Mouse (Mus musculus) yolk sac, embryonic 10.5 days (tissue): ENCODE measurements at regions not wholly inside any gene's neighbourhood (a gene's known extent, or its start where the extent isn't known, plus 50 kb on each side); places are given as distances from the start of the nearest gene placed in this dataset.

Source experiments
- DNase-seq: peaks from one replicate; pipeline ENCODE4 v3.0.0-alpha.2; 2017; ENCODE audit warnings: low spot score

DNA sequence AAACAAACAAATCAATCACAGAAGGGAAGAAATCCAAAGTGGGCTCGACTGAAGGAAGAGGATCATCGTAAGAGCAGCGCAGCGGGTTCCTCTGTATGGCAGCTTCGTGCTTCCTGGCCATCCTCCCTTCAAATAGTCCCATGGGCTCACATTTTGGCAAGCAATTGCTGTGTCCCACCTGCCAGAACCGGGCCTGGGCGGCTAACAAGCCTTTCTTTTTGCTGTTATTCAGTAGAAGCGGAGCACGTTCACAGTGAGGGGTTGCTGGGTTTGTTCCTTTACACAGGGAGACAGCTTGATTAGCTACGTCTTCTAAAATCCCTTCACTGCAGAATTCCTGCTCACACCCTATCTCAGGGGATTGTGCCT lies 258.6 kb upstream of the Prok2 start:
- DNase-seq = no peak

DNA sequence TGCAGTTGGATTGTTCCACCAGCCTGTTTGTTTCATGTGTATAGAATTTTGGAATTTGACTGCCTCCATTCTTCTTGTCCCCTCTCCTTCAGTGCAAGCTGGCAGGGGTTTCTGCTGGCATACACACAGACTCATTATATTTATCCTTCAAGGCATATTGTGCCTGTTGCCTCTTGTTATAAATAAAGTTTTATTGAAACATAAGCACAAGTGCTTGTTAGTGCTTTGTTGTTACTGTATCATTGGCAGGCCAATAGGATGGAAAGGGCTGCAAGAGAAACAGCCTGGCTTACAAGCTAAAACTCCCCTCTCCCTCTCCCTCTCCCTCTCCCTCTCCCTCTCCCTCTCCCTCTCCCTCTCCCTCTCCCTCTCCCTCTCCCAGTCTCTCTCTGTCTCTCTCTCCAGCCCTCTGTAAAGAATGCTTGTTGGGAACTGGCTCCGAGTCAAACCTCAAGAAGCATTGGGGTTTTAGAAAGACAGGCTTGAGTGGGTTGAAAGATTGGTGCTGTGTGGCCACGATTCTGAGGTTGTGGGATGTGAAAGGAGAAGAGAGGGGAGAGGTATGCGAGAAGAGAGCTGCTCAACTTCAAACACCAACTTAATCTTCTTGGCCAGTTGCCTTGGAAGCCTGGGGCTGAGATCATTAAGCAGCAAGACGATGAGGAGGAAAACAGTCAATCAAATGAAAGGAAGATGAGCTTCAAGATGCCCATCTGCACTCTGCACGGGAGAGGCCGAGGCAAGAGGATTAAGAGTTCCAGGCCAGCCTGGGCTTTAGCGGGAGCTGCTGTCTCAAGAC lies 258.1 kb upstream of the Prok2 start:
- no peak for DNase-seq

DNA sequence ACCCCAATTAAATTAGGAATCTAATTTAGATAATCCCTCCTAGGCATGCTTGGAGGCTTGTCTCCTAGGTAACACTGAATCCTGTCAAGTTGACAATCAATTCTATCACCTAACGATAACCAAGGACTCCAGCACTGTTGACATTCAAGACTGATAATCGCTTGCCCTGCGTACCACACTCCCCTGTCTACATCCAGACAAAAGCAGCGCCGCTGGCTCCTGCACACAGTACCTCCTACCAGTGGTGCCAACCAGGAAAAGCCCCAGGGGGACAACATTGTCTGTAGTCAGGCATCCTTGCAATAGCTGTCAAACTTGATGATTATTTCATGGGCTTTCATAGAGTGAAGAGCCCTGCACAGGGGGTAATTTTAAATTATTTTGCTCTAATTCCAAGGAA lies 253.4 kb upstream of the Prok2 start:
- no peak for DNase-seq

DNA sequence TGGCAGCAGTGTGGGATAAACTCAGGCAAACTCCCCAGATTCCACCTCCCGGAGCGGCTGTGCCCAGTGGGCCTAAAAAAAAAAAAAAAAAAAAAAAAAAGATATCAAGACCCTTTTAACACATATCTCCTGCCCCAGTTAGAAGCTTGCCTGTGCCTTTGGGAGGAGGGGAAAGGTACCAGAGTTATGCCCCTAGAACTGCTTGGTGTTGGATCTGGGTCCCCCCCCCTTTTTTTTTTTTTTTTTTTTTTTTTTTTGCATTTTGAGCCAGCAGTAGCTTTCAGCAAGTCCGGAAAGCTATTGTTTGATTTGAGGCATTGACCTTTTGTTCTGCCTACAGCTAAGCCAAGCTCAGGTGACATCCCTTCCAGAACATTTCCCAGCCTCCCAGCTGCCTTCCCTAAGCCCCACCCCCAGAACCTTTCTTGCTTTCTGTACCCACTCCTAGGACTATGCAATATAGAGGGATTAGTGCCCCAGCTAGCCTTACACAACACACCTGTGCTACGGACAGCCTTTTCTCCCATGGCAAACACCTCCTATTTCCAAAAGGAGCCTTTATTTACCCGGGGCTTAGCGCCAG lies 252.1 kb upstream of the Prok2 start:
- no peak for DNase-seq

DNA sequence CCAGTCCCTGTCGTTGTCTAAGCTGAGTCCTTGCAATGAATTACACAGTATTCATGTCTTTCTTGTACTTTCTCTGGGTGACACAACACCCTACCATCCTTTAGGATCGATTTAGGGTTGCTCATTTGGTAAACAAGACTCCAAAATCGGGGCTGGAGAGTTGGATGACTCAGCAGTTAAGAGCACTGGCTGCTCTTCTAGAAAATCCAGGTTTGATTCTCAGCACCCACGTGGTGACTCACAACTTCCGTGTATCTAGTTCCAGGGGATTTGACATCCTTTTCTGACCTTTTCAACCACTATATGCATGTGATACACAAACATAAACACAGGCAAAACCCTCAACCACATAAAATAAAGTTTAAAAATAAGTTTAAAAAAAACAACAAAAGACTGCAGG lies 250.0 kb upstream of the Prok2 start:
- DNase-seq = no peak

DNA sequence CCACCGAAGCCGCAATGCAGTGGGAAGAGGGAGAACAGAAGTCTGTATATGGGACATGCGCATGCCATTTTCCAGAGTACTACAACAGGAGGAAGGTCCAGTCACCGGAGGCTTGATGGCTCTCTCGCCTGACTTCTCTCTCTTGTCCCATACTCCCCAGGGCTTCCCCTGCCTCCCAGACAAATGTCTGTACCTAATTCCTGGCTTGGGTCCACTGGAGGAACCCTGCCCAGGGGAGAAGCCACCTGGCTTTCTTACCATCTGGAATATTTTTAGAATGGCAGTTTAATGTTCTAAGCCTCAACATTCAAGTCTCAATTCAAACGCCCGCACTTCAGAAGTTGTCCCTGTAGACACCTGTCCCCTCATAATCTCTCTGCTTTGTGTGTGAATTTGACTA lies 249.3 kb upstream of the Prok2 start:
- no peak for DNase-seq

DNA sequence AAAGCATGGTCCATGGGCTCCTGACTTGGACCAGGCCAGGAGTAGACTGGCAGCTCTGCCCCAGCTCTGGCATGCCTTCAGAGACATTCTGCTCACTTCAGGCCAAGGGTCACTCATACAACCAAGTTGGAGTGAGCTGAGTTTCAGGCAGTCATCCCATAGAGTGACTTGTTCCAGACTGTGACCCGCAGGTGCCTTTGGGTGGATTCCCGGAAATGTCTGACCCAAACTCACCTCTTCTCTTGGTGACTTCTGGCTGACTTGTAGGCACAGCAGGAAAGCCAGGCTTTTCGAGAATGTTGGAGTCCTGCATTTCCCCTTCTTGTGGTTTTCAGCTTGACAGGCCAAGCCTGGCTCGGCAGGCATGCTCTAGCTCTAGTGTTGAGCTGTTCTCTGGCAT lies 248.3 kb upstream of the Prok2 start:
- no peak for DNase-seq

DNA sequence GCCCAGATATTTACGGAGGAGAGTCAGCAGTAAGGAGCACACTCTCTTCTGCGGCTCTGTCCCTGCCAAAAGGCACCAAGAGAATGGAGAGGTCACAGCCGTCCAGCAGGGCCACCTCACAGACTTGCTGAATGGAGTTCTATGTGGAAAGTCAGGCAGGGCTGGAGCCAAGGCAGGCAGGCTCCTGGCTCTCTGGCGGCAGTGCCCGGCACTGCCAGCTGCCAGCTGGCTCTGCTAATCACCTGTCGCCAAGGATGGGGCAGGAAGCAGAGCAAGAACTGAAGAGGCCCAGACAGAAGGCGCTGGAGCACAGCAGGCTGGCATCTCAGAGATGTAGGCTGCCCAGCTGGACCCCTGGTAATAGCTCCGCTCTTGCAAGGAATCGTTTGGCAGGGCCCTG lies 245.2 kb upstream of the Prok2 start:
- no peak for DNase-seq

DNA sequence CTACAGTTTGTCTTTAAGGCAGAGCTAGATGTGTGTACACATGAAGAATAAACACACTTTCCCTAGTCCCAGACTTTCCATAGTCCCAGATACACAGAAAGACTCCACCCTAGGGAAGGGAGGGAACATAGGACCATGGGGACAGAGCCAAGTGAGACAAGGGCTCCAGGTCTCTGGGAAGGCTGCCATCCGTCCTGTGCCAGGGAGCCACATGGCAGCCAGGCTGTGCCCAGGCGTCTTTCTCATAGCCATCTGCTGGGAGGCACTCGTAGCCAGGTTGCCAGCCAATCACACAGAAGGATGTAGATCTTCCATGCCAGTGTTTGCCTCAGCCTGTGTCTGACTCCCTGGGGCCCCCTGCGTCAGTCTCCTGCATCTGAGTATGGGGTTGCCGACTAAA lies 242.7 kb upstream of the Prok2 start:
- no peak for DNase-seq

DNA sequence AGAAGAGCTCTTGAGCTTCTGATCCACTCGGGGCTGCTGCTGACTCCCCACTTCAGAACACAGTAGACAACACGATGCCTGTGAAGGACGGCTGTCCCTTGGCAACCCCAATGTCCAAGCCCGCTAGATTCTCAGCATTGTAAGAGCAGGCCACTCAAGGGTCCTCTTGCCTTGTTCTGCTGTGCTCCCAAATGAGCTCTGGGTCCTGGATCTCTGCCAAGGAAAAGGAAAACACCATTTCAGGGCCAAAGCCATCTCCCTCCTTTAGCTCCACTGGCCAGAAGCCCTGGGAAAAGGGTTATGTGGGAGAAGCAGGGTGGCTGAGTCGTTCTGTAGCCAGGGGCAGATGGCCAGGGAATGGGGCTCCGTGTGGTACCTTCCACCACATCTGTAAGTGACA lies 241.3 kb upstream of the Prok2 start:
- no peak for DNase-seq

DNA sequence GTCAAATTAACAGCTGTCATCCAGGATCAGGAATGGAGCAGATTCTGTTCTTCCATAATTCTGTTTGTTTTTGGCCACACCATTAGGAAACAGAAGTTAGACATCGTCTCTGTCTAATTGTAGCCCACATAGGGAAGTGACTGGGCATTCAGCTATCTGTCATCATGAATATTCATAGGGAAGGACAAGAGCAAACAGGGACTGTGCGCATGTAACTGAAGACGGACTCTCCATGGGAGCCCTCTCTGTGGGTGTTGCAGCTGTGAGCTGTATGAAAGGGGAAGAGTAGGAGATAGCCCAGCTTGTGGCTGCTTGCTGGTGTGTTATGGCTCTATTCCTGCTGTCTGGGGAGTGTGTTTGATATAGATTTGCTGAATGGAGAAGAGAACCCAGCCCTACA lies 238.3 kb upstream of the Prok2 start:
- no peak for DNase-seq

DNA sequence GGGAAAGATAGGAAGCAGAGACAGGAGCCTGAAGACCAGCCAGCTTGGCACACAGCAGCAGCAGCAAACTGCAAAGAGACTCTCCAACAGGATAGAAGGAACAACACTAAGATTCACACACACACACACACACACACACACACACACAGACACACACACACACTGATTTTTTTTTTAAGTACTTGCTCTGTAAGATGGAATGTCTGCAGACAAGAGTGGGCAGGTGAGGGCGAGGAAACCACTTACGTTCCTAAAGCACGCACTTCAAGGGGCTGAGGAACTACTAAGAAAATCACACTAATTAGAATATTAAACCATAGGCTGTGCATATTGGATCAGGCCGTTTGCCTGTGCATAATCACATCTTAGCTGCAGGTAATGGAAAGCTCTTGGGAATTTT lies 237.8 kb upstream of the Prok2 start:
- no peak for DNase-seq

DNA sequence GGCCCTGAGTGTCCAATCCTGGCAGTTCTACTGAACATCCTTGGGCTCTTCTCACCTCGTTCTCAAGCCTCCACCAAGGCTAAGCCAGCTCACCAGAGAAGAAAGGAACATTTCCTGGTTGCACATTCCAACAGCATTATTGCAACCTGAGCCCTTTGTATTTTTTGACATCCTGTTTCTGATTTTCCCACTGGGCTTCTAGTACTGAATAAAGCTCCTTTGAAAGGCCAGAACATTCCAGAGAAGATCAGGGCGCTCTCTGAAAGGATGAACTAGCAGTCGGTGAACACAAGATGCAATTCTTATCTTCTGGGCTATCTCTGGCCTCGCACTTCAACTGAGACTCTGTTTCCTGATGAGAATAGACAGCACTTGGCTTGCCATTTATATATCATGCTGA lies 233.2 kb upstream of the Prok2 start:
- DNase-seq = no peak

DNA sequence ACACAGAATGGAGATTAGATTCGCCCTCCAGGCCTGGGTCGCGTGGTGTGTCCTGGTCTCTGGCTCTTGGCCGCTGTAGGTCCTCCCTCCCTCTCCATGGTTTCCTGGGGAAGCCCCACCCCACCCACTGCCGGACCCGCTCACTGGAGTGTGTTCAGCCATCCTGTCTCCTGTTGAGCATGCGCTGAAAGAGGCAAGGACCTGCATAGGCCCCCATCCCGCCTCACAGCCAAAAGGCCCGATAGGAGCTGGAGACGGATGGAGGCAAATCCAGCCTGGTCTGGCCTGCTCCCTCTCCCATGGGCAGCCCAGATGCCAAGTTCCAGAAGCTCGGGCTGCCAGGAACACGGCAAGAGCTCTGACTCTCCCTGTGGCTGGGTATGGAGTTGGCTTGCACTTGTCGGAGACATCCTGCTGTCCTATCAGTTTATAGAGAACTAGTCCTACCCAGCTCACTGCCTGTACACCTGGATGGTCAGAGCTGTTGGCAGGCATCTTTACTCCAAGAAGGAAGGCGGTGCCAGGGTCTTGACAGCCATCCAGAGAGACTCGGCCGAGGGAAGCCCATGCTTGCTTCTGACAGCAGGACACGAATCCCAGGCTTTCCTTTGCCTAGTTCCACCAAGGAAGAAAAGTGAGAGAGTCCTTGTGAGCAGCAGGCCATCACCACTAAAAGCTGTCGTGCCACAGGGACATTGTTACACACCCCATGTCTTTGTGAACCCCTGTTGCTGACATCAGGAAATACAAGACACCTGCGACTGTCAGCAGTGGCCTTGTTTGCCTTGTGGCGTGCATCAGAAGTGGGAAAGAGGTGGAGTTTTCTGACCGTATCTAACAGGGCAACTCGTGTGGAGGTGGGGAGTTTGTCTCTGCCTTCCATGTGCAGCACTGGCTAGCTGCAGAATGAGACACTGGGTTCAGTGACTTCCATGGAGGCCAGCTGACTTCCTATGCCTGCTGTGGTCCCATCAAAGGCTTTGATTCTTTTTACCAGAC lies 228.9 kb upstream of the Prok2 start:
- no peak for DNase-seq

DNA sequence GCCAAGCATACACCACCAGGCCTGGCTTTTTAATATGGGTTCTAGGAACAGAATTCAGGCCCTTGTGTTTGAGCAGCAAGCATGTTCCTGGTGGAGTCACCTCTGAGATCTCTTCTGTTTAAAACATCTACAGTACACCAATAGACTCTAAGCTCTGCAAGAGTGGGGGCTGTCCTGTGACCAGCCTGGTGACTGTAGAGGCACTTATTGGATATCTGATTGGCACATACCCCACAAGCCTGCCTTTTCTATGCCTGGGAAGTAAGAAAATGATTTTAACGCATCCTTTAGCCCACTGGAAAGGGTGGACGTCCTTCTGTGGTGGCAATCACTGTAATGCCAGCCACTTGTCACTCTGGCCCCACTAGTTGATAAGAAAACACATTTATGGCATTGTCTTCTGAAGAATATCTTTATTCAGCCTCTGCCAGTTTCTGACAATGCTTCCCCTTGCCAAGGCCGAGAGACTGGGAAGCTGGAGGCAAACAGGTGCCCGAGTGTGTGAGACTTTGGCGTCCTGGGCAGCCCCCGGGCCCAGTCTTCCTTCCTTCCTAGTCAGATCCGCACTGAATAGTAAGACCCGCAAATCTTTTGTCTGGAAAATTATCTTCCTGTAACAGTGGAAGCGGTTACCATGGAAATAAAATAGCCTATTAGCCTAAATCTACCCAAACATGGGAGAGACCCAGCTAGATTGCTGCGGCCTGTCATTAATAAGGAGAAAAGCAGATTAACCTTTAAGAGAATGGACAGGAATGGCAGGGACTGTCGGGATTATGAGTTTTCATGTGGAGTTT lies 228.0 kb upstream of the Prok2 start:
- DNase-seq = no peak

DNA sequence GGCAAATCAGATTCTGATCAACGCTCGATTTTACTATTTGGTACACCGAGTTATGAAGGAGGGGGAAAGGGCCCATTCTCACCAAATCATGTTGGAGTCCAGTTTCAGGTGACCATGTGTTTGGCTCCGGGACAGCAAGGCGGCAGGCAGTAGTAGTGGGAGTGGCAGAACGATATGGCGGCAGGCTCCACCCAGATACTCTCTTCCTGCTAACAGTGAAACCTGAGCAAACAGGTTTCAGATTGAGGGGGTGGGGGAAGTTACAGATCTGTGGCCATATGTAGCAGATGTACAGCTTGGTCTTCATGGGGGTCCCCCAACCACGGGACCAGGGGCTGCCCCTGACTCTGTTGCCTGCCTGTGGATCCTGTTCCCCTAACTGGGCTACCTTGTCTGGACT lies 224.6 kb upstream of the Prok2 start:
- no peak for DNase-seq

DNA sequence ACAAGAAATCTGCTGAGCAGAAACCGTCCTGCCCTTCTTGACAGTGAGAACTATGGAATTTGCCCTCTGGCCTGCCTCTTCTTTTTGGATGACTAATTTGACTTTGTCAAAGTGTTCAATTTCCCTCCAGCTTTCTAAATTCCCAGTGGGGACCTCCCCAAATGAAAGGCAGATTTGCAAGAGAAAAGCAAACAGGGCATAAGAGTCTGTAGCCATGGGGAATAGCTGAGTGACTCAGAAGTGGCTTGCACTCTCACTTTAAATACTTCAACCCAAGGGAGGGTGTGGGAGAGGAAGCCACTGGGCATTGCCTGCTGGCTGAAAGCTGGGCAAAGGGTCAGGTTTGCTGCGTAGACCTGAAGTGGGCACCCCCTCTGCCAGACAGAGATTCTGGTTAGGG lies 220.7 kb upstream of the Prok2 start:
- DNase-seq = no peak

DNA sequence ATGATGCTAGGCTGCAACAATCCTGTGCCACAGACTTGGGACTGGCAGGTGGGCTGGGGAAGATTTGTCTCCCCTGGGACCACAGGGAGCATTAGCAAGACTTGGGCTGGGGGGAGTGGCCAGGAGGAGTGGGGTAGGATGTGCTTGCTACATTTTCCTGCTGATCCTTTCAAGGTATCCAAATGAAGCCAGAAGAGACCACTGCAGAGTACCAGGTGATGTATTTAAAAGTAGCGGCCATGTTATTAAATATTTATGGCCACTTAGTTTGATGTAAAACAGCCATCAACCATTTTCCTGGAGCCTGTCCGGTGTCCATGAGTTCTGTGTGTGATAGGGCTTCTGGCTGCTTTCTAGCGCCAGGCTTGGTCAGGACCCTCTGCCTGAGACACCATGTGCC lies 220.3 kb upstream of the Prok2 start:
- no peak for DNase-seq

DNA sequence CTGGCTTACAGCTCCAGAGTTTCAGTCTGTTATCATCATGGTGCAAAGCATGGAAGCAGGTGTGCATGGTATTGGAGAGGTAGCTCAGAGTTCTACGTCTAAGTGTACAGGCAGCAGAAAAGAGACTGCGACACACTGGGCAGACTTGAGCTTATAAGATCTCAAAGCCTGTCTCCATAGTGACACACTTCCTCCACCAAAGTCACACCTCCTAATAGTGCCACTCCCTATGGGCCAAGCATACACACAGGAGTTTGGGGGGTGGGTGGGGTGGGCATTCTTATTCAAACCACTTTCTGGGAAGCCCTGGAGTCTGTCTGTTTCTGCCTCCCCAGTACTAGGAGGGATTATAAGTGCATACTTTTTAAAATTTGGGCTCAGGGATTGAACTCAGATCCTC lies 219.5 kb upstream of the Prok2 start:
- no peak for DNase-seq

DNA sequence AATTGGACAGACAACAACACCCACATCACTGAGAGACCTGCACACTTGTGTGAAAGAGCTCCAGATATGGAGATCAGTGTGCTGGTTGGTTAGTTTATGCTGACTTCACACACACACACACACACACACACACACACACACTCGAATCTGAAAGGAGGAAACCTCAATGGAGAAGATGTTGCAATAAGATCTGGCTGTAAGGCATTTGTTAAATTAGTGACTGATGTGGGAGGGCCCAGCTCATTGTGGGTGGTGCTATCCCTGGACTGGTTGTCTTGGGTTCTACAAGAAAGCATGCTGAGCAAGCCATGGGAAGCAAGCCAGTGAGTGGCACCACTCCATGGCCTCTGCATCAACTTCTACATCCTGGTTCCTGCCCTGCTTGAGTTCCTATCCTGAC lies 216.8 kb upstream of the Prok2 start:
- DNase-seq = no peak

DNA sequence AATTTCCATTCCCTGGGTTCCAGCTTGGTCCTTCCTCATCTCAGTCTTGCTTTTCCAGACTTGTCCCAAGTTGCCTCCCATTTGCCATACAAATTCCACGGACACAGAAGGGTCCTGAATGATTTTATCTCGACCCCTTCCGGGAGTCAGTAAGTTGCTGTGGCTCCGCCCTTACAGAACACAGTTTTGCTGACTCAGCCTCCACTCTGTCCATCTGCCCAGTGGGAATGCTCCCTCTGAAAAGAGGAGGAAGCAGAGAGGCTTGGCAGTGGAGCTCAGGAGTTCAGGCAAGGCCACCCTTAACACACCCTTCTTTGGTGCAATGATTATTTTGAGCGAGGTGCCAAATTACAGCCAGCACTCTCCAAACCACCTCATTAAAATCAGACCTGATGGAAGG lies 213.9 kb upstream of the Prok2 start:
- no peak for DNase-seq

DNA sequence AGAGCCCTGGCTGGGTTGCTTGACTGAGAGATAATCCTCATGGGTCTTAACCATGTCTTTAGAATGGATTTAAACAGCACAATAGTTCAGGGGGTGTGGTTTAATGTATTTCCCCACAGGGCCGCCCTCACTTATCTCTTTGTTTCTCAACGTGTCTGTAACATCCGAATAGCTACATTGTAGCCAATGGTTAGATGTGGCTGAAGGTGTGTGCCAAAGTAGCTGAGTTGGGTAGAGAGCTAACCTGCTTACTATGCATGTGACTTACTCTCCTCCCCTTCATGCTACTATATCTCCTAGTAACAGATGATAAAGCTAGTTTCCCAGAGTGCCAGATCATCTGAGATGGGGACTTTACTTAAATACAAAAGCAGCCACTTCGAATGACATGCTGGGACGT lies 213.2 kb upstream of the Prok2 start:
- DNase-seq = no peak
